Mouse (Mus musculus) midbrain, embryonic 12.5 days (tissue): ENCODE data around the gene Imp3. TPM values are rescaled to one million over a fixed set of nuclear protein-coding genes. Genes with fewer than 3 reads are reported as not detected.
"Not testable (repeated sequence)": the region's sequence is repeated elsewhere in the genome, so short reads cannot be mapped to it uniquely, and the experiment has no call there.

Experiments used
- ATAC-seq: fragments of 200-750 bp; cut with Nextera tagmentation; 2 replicates; pipeline ENCODE4 v1.8.0; 2017; ENCODE audit warnings: low read depth, moderate TSS enrichment, moderate library complexity; ENCODE audit not compliant: low FRiP score
- H3K27ac ChIP-seq: fragments of 300-500 bp; sonication (generic); replicated peaks from 2 replicates; pipeline ENCODE4 v1.5.1; 2016; ENCODE audit warnings: mild to moderate bottlenecking
- H3K27me3 ChIP-seq: fragments of 300-500 bp; sonication (generic); 2 replicates; pipeline ENCODE4 v1.6.1; 2016; ENCODE audit warnings: mild to moderate bottlenecking
- H3K36me3 ChIP-seq: fragments of 300-500 bp; sonication (generic); 2 replicates; pipeline ENCODE4 v1.6.1; 2016
- H3K4me1 ChIP-seq: fragments of 300-500 bp; sonication (generic); 2 replicates; pipeline ENCODE4 v1.6.1; 2016
- H3K4me2 ChIP-seq: fragments of 300-500 bp; sonication (generic); replicated peaks from 2 replicates; pipeline ENCODE4 v1.6.1; 2016; ENCODE audit warnings: mild to moderate bottlenecking, moderate library complexity
- H3K4me3 ChIP-seq: fragments of 300-500 bp; sonication (generic); 2 replicates; pipeline ENCODE4 v1.5.1; 2016; ENCODE audit warnings: mild to moderate bottlenecking
- H3K9ac ChIP-seq: fragments of 300-500 bp; sonication (generic); replicated peaks from 2 replicates; pipeline ENCODE4 v1.6.1; 2016; ENCODE audit warnings: mild to moderate bottlenecking, moderate library complexity
- H3K9me3 ChIP-seq: fragments of 300-500 bp; sonication (generic); 2 replicates; pipeline ENCODE4 v1.6.1; 2016; ENCODE audit warnings: mild to moderate bottlenecking
- WGBS: fragments of 180-500 bp; shearing (Covaris S2); methylation state at CpG from one replicate; pipeline ENCODE4 v1.1.7; 2016; 5-methylcytosine and 5-hydroxymethylcytosine counted together
- polyA plus RNA-seq: library from polyadenylated mRNA; unstranded; fragments of >200 nt; fragmentation: Nextera tagmentation; extraction: Ambion mirVana; gene quantifications from 2 replicates; pipeline ENCODE4 v1.2.1, GENCODE M21; 2016

Imp3 gene
- polyA plus RNA-seq, 1 experiment from 2014 or later, result 64.9 TPM

GRCm38 (mm10) chr9:56924651-56925027, 12.6 kb upstream of the Imp3 start:
- Histone ChIP-seq H3K4me2 (peak overlapping the region; percentile 39), H3K4me3 (peak overlapping the region; percentile 1; the same call in 1 of the 2 replicates), H3K27ac (no peak overlapping the region), H3K27me3 (peaks cover 7% of the 10 kb centered on the region), H3K36me3 (peaks cover 17% of the 10 kb centered on the region; the same call in 1 of the 2 replicates), H3K9ac (no peak overlapping the region), H3K9me3 (no peaks in the 10 kb centered on the region), H3K4me1 (peaks cover 50% of the 10 kb centered on the region)
- ATAC-seq, result no peak
- WGBS, result 41% methylated on average over 7 of the region's 7 CpGs

- ATAC-seq, result no peak
- Histone ChIP-seq H3K9me3 (no peaks in the 10 kb centered on the region), H3K27ac (no peak overlapping the region), H3K36me3 (peaks cover 13% of the 10 kb centered on the region; the same call in 1 of the 2 replicates), H3K4me1 (peaks cover 50% of the 10 kb centered on the region), H3K4me2 (peak overlapping the region; percentile 39), H3K27me3 (peaks cover 15% of the 10 kb centered on the region), H3K4me3 (0 out of 2 replicates have a peak overlapping the region, but pooled peaks have one; percentile 1), H3K9ac (no peak overlapping the region)
- 90% methylated on average over 26 of the region's 26 CpGs for WGBS
Observed at GRCm38 (mm10) chr9:56925291-56926024, 11.8 kb upstream of the Imp3 start.

- H3K27me3 ChIP-seq, result peaks cover 17% of the 10 kb centered on the region
- H3K4me2 ChIP-seq, result peak overlapping the region; percentile 78; the same call in 1 of the 2 replicates
- H3K27ac ChIP-seq, result no peak overlapping the region
- H3K9ac ChIP-seq, result no peak overlapping the region
- no peak overlapping the region for H3K4me3 ChIP-seq
- 95% methylated on average over 10 of the region's 10 CpGs for WGBS
- H3K4me1 ChIP-seq, result peaks cover 50% of the 10 kb centered on the region
- no peaks in the 10 kb centered on the region for H3K9me3 ChIP-seq
- ATAC-seq, result no peak
- peaks cover 13% of the 10 kb centered on the region; the same call in 1 of the 2 replicates for H3K36me3 ChIP-seq
Observed at GRCm38 (mm10) chr9:56926025-56926360, 11.3 kb upstream of the Imp3 start.

- Histone ChIP-seq H3K9ac (no peak overlapping the region), H3K4me3 (peak overlapping the region; percentile 70; the same call in 1 of the 2 replicates), H3K27me3 (peaks cover 17% of the 10 kb centered on the region), H3K9me3 (no peaks in the 10 kb centered on the region), H3K27ac (no peak overlapping the region), H3K4me1 (peaks cover 50% of the 10 kb centered on the region), H3K4me2 (peak overlapping the region; percentile 78), H3K36me3 (peaks cover 11% of the 10 kb centered on the region; the same call in 1 of the 2 replicates)
- ATAC-seq, result no peak
- 83% methylated on average over 10 of the region's 10 CpGs for WGBS
Observed at GRCm38 (mm10) chr9:56926387-56926786, 10.9 kb upstream of the Imp3 start.

- WGBS, result under 1% methylated on average over 35 of the region's 35 CpGs
- Histone ChIP-seq H3K9ac (peak overlapping the region; percentile 71), H3K36me3 (peaks cover 2% of the 10 kb centered on the region; the same call in 1 of the 2 replicates), H3K9me3 (no peaks in the 10 kb centered on the region), H3K4me1 (peaks cover 50% of the 10 kb centered on the region), H3K4me3 (peak overlapping the region; percentile 70), H3K4me2 (peak overlapping the region; percentile 78), H3K27ac (peak overlapping the region; percentile 86), H3K27me3 (peaks cover 17% of the 10 kb centered on the region)
- peak; percentile 53 for ATAC-seq
Observed at GRCm38 (mm10) chr9:56927191-56928012, 9.9 kb upstream of the Imp3 start.

- Histone ChIP-seq H3K27ac (peak within 1 kb of the TSS; percentile 86), H3K9ac (peak within 1 kb of the TSS; percentile 71), H3K4me2 (peak within 1 kb of the TSS; percentile 78), H3K27me3 (peaks cover 17% of the 10 kb centered on the region), H3K4me1 (peaks cover 49% of the 10 kb centered on the region), H3K36me3 (no peaks in the 10 kb centered on the region), H3K4me3 (peak within 1 kb of the TSS; percentile 70), H3K9me3 (no peaks in the 10 kb centered on the region)
- ATAC-seq, result peak; percentile 83
- under 1% methylated on average over 48 of the region's 50 CpGs for WGBS
Observed at GRCm38 (mm10) chr9:56928041-56928811, 9.0 kb upstream of the Imp3 start, which contains the start of gene Snx33. Gene Snx33, minus strand, starts transcription at chr9:56928371.

- Histone ChIP-seq H3K27ac (no peak overlapping the region), H3K27me3 (peaks cover 17% of the 10 kb centered on the region), H3K4me1 (peaks cover 36% of the 10 kb centered on the region), H3K9me3 (no peaks in the 10 kb centered on the region), H3K4me3 (no peak overlapping the region), H3K36me3 (no peaks in the 10 kb centered on the region), H3K9ac (no peak overlapping the region), H3K4me2 (no peak overlapping the region)
- 72% methylated on average over 4 of the region's 4 CpGs for WGBS
- ATAC-seq, result no peak
Observed at GRCm38 (mm10) chr9:56929496-56929895, 7.8 kb upstream of the Imp3 start.

GRCm38 (mm10) chr9:56930556-56930955, 6.7 kb upstream of the Imp3 start:
- Histone ChIP-seq H3K4me1 (peaks cover 26% of the 10 kb centered on the region), H3K9ac (no peak overlapping the region), H3K4me3 (no peak overlapping the region), H3K9me3 (no peaks in the 10 kb centered on the region), H3K27me3 (peaks cover 17% of the 10 kb centered on the region), H3K36me3 (no peaks in the 10 kb centered on the region), H3K4me2 (no peak overlapping the region), H3K27ac (no peak overlapping the region)
- ATAC-seq, result no peak
- WGBS, result 80% methylated on average over 1 of the region's 1 CpGs

- Histone ChIP-seq H3K27ac (no peak overlapping the region), H3K4me2 (peak overlapping the region; percentile 48)
- no peak for ATAC-seq
Observed at GRCm38 (mm10) chr9:56936861-56937222, 433 bp upstream of the Imp3 start.

GRCm38 (mm10) chr9:56938374-56938773, 1.1 kb downstream of the Imp3 start:
- Histone ChIP-seq H3K27ac (no peak overlapping the region), H3K4me3 (peak overlapping the region; percentile 91), H3K36me3 (no peaks in the 10 kb centered on the region), H3K9me3 (no peaks in the 10 kb centered on the region), H3K27me3 (no peaks in the 10 kb centered on the region), H3K4me1 (peaks cover 19% of the 10 kb centered on the region), H3K4me2 (peak overlapping the region; percentile 96), H3K9ac (peak overlapping the region; percentile 87)
- ATAC-seq, result no peak
- 9% methylated on average over 7 of the region's 7 CpGs for WGBS

More at GRCm38 (mm10) chr9:56936861-56937222, 433 bp upstream of the Imp3 start:
- 20% methylated on average over 6 of the region's 6 CpGs for WGBS
- Histone ChIP-seq H3K9ac (no peak overlapping the region), H3K4me1 (peaks cover 19% of the 10 kb centered on the region), H3K4me3 (peak overlapping the region; percentile 91), H3K36me3 (no peaks in the 10 kb centered on the region), H3K27me3 (no peaks in the 10 kb centered on the region), H3K9me3 (no peaks in the 10 kb centered on the region)

GRCm38 (mm10) chr9:56947481-56947880, 10.2 kb downstream of the Imp3 start:
- not testable (repeated sequence) for H3K36me3 ChIP-seq, ATAC-seq

More at GRCm38 (mm10) chr9:56947481-56947880, 10.2 kb downstream of the Imp3 start:
- H3K9ac ChIP-seq, H3K27ac ChIP-seq, H3K27me3 ChIP-seq, H3K4me2 ChIP-seq, H3K9me3 ChIP-seq, H3K4me3 ChIP-seq: not testable (repeated sequence)
- H3K4me1 ChIP-seq, result peaks cover 13% of the 10 kb centered on the region; the same call in 1 of the 2 replicates
- 26% methylated on average over 3 of the region's 3 CpGs for WGBS
